Mouse (Mus musculus): Measurements from ENCODE around the gene Agps.

- TF ChIP-seq CTCF (IDR thresholded peaks at IDR 0.05; ENCODE audit: extremely low read depth, insufficient read depth, insufficient read length, insufficient replicate concordance): no peak
- no peak for TF ChIP-seq POLR2A (IDR thresholded peaks at IDR 0.05; ENCODE audit: low read depth, low read length)
Measured at GRCm38 (mm10) chr2:75805767-75806166, 26.2 kb upstream of the Agps start.
